Mouse (Mus musculus): ENCODE results near the gene Tssc4. TPM values are rescaled to one million over a fixed set of nuclear protein-coding genes. Genes with fewer than 3 reads are reported as not detected.

Tssc4 gene
- polyA plus RNA-seq, 1 experiment = 85.1 TPM

DNA sequence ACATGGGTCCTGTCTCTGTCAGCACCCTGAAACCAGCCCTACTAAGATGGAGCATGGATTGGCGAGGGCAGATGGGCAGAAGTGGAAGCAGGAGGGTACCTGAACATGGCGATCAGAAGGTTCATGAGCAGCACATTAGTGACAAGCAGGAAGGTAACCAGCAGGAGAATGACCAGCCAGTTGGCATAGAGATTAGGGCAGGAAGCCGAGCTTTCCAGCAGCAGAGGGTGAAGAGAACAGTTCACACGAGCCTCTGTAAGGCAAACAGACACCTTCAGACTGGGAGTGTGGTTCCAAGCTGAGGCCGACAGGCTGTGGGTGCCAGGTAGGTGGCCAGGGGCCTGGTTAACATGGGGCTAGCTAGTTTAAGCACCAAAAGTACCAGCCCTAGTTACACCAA, 6.3 kb downstream of the Tssc4 start:
- H3K4me1 ChIP-seq (ENCODE audit: control insufficient read depth, insufficient read depth, low read length) = peaks cover under 1% of the 10 kb centered on the region; the same call in 1 of the 2 replicates
- no peak for DNase-seq
- no peak overlapping the region for H3K4me3 ChIP-seq (replicated peaks; ENCODE audit: extremely low read depth, low read depth, low read length)
- TF ChIP-seq POLR2A (IDR thresholded peaks at IDR 0.05; ENCODE audit: borderline replicate concordance, extremely low read depth, low read depth, low read length) (no peak), CTCF (IDR thresholded peaks at IDR 0.05; ENCODE audit: insufficient read depth, low read length) (no peak)
- 73% methylated on average over 5 of the region's 5 CpGs for WGBS

DNA sequence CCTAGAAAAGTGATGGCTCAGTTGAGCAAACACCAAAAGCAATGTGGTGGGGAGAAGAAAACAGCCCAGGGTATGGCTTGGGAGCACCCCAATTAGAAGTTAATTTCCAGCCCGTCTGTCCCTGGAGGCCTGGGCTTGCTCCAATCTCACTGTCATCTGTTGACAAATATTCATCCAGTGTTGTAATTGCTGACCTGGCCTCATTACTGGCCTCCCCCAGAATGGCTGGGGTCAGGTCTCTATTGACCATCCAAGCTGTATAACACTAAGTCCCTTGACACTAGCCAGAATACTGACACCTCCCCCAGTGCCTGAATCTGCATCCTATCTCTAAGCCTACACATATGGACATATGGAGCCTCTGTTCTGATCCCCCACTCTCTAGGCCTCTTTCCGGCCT, 8.3 kb downstream of the Tssc4 start:
- H3K4me3 ChIP-seq (replicated peaks; ENCODE audit: extremely low read depth, low read depth, low read length) = no peak overlapping the region
- TF ChIP-seq CTCF (IDR thresholded peaks at IDR 0.05; ENCODE audit: insufficient read depth, low read length) (no peak), POLR2A (IDR thresholded peaks at IDR 0.05; ENCODE audit: borderline replicate concordance, extremely low read depth, low read depth, low read length) (no peak)
- DNase-seq = no peak
- WGBS = 77% methylated on average over 2 of the region's 2 CpGs
- no peaks in the 10 kb centered on the region for H3K4me1 ChIP-seq (ENCODE audit: control insufficient read depth, insufficient read depth, low read length)

DNA sequence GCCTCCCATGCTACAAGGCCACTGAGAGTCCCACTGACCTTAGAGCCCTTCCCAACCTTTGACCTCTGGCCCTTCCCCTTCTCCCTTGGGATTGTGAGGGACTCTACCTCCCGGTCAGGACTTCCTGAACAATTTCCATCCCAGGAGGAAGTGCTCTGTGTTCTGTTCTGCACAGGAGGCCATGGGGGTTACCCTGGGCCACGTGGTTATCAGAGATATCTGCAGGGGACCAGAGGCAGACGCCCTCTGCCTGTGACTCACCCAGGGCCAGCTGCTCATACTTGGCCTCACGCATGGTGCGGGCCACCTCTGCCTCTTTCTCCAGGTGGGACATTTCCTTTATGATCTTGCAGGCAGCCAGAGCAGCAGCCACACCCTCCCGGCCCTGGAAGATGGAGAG, 13.0 kb downstream of the Tssc4 start:
- Histone ChIP-seq H3K4me1 (ENCODE audit: control insufficient read depth, insufficient read depth, low read length) (no peaks in the 10 kb centered on the region), H3K4me3 (replicated peaks; ENCODE audit: extremely low read depth, low read depth, low read length) (no peak overlapping the region)
- WGBS = 69% methylated on average over 6 of the region's 6 CpGs
- no peak for DNase-seq
- no peak for TF ChIP-seq CTCF (IDR thresholded peaks at IDR 0.05; ENCODE audit: insufficient read depth, low read length)
- TF ChIP-seq POLR2A (IDR thresholded peaks at IDR 0.05; ENCODE audit: borderline replicate concordance, extremely low read depth, low read depth, low read length) = no peak

DNA sequence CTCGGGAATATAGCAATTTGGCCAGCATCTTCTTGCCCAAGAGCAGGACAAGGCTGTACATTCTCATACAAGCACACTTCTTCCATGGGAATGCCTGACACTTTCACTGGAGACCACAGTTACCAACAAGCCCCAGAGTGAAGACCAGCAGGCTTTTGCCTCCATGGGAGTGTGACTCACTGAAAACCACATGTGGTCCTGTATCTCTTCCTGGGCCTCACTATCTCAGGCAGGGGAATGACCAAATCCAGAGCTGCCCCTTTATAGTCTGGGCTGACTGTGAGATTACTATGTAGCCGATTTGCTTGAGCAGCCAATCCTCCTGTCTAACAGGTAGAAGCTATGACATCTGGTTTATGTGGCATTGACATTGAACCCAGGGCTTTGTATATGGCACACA, 14.7 kb downstream of the Tssc4 start:
- no peak for DNase-seq
- no peak for TF ChIP-seq CTCF (IDR thresholded peaks at IDR 0.05; ENCODE audit: insufficient read depth, low read length)
- no peak for TF ChIP-seq POLR2A (IDR thresholded peaks at IDR 0.05; ENCODE audit: borderline replicate concordance, extremely low read depth, low read depth, low read length)
- no peak overlapping the region for H3K4me3 ChIP-seq (replicated peaks; ENCODE audit: extremely low read depth, low read depth, low read length)
- no peaks in the 10 kb centered on the region for H3K4me1 ChIP-seq (ENCODE audit: control insufficient read depth, insufficient read depth, low read length)
- 83% methylated on average over 2 of the region's 2 CpGs for whole genome bisulfite sequencing

DNA sequence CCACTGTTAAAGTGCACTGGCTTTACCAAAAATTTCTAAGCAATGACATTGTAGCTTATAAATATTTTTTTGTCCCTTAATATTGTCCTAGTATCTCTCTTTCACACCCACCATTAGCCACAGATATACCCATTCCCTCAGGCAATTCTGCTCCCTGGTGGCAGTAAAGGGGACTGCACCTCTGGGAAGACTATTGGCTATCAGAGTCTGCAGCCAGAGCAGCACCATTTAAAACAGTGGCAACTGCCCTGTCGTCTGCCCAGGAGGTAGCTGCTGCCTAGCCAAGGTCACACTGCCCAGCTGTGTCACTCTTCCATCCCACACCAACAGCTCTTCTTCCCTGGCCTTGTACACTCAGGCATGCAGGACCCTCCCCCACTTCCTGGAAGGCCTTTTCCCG, 17.3 kb downstream of the Tssc4 start:
- 54% methylated on average over 2 of the region's 2 CpGs for WGBS
- peak; percentile 73 for DNase-seq
- no peaks in the 10 kb centered on the region for H3K4me1 ChIP-seq (ENCODE audit: control insufficient read depth, insufficient read depth, low read length)
- H3K4me3 ChIP-seq (replicated peaks; ENCODE audit: extremely low read depth, low read depth, low read length) = no peak overlapping the region
- no peak for TF ChIP-seq POLR2A (IDR thresholded peaks at IDR 0.05; ENCODE audit: borderline replicate concordance, extremely low read depth, low read depth, low read length)
- TF ChIP-seq CTCF (IDR thresholded peaks at IDR 0.05; ENCODE audit: insufficient read depth, low read length) = peak; percentile 77

DNA sequence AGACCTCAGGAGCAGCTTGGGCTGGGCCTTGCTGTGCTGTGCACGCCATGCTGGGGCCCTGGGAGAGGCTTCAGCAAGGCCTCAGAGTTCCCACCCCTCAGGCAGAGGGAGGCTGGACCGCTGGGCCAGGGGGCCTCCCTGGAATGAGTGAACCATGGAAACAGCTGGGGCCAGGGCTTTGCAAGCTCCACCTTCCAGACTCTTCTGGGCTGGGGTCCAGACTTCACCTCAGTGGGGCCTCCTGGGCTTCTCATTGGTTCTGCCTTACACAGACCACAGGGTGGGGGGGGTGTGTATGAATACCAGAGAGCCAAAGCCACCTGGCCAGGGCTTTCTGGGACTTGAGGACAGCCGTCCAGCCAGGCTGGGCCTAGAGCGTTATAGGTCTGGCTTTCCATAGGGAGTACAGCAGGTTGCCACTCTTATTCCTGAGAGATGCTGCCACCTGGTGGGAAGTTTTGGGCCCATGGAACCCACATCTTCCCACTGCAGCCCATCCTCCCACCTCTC, 18.1 kb downstream of the Tssc4 start:
- no peaks in the 10 kb centered on the region for H3K4me1 ChIP-seq (ENCODE audit: control insufficient read depth, insufficient read depth, low read length)
- peak; percentile 31 for DNase-seq
- 64% methylated on average over 4 of the region's 4 CpGs for WGBS
- H3K4me3 ChIP-seq (replicated peaks; ENCODE audit: extremely low read depth, low read depth, low read length) = no peak overlapping the region
- peak; percentile 44 for TF ChIP-seq CTCF (IDR thresholded peaks at IDR 0.05; ENCODE audit: insufficient read depth, low read length)
- no peak for TF ChIP-seq POLR2A (IDR thresholded peaks at IDR 0.05; ENCODE audit: borderline replicate concordance, extremely low read depth, low read depth, low read length)

DNA sequence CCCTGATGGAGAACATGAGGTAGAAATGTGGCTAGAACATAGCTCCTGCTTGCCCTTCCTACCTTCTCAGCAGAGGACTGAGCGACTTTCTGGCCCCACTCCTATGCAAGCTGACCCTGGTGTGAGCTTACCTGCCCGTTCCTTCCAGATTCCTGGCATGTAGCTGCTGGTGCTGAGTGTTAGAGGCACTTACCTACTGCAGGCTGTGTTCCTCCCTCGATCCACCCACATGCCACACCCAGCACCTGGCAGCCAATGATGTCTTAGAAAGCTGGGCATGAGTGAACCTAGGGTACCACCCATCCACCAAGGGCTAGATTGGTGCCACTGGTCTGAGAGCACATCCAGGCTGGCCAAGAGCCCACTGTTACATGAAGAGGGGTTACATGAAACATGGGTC, 24.8 kb downstream of the Tssc4 start:
- WGBS = 65% methylated on average over 3 of the region's 3 CpGs
- no peak overlapping the region for H3K4me3 ChIP-seq (replicated peaks; ENCODE audit: extremely low read depth, low read depth, low read length)
- TF ChIP-seq POLR2A (IDR thresholded peaks at IDR 0.05; ENCODE audit: borderline replicate concordance, extremely low read depth, low read depth, low read length) = no peak
- TF ChIP-seq CTCF (IDR thresholded peaks at IDR 0.05; ENCODE audit: insufficient read depth, low read length) = no peak
- no peaks in the 10 kb centered on the region for H3K4me1 ChIP-seq (ENCODE audit: control insufficient read depth, insufficient read depth, low read length)
- DNase-seq = no peak

DNA sequence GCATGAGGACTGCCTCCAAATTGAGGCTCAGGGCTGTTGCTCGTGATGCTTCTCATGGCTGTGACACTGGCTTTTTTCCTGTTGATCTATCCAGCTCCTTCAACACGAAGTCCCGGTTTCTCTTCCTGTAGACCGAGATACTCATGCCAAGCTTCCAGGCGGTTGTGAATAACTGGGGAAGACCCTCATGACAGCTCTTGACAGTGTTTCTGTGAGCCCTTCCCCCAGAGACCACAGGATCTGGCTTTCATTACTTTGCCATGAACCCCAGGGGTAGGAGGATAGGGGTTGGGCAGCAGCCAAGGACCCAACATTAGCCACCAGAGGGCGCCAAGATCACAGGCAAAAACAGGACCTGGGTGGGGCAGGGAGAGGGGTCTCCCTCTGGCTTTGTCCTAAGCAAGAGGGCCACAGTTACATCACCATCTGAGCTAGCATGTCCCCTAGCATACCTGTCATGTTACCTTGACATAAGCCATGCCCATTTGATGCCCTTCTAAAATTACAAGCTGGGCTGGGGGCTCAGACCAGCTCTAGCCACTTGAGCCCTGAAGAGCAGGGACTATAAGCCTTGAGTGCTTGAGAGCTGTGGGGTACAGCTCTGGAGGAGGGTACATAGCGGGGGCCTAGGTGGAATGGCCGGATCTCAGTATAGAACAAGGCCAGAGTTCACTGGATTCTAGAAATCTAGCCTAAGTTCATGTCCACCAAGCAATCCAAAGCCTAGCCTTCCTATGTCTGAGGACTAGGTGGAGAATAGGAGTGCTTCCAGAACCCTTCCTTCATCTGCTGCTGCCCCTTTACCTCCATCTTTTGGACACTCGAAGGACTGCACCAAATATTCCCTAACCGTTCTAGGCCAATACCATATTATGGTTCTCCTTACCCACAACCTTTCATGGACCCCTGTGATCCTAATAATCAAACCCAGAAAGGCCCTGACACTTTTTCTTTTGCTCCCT, 25.8 kb downstream of the Tssc4 start, which contains the start of gene Trpm5:
Trpm5 (minus strand) TSS at position 51 of the 962 bp plus-strand sequence.
- DNase-seq = peak; percentile 78
- no peak within 1 kb of the TSS for H3K4me3 ChIP-seq (replicated peaks; ENCODE audit: extremely low read depth, low read depth, low read length)
- WGBS = 41% methylated on average over 10 of the region's 10 CpGs
- no peaks in the 10 kb centered on the region for H3K4me1 ChIP-seq (ENCODE audit: control insufficient read depth, insufficient read depth, low read length)
- TF ChIP-seq CTCF (IDR thresholded peaks at IDR 0.05; ENCODE audit: insufficient read depth, low read length) = peak; percentile 86
- no peak for TF ChIP-seq POLR2A (IDR thresholded peaks at IDR 0.05; ENCODE audit: borderline replicate concordance, extremely low read depth, low read depth, low read length)

DNA sequence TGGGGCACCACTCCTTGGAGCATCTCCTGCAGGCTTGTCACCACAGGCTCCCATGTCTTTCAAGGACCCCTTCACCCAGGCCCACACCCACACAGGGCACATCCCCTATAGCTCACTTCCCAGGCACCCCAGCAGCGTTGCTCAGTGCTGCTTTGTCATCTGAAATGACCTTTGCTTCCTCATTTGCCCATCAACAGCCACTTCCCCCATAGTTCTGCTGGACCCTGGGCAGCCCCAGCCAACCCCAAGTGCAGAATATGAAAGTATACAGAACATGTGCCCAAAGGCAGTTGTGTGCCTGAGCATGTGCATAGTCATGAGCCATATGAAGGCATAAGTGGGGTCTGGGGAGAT, 26.5 kb downstream of the Tssc4 start:
- Histone ChIP-seq H3K4me3 (replicated peaks; ENCODE audit: extremely low read depth, low read depth, low read length) (no peak overlapping the region), H3K4me1 (ENCODE audit: control insufficient read depth, insufficient read depth, low read length) (no peaks in the 10 kb centered on the region)
- TF ChIP-seq POLR2A (IDR thresholded peaks at IDR 0.05; ENCODE audit: borderline replicate concordance, extremely low read depth, low read depth, low read length) (no peak), CTCF (IDR thresholded peaks at IDR 0.05; ENCODE audit: insufficient read depth, low read length) (no peak)
- DNase-seq = no peak
- 46% methylated on average over 1 of the region's 1 CpGs for WGBS

DNA sequence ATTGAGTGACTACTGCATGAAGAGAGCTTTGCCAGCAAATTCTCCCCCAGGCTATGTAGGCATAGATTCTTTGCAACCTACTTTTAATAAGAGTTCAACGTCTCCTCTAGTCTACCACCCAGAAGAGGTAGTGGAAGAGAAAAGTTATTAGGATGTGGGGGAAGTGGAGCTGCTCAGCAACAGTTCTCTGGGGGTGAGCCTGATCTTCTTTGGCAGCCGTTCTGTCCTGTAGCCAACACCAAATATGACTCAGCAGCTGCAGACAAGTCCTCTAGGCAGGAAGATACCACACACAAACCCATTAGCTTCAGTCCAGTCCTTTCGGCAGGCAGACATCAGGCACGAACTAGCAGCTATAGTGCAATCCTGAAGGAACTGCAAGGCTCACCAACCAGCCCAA, 31.7 kb downstream of the Tssc4 start:
- no peak for DNase-seq
- TF ChIP-seq CTCF (IDR thresholded peaks at IDR 0.05; ENCODE audit: insufficient read depth, low read length) = no peak
- TF ChIP-seq POLR2A (IDR thresholded peaks at IDR 0.05; ENCODE audit: borderline replicate concordance, extremely low read depth, low read depth, low read length) = no peak
- peaks cover 3% of the 10 kb centered on the region; the same call in 1 of the 2 replicates for H3K4me1 ChIP-seq (ENCODE audit: control insufficient read depth, insufficient read depth, low read length)
- WGBS = 44% methylated on average over 4 of the region's 4 CpGs
- no peak overlapping the region for H3K4me3 ChIP-seq (replicated peaks; ENCODE audit: extremely low read depth, low read depth, low read length)
